Mouse (Mus musculus): ENCODE results near the gene Gm13889.

Gene Gm13889

DNA sequence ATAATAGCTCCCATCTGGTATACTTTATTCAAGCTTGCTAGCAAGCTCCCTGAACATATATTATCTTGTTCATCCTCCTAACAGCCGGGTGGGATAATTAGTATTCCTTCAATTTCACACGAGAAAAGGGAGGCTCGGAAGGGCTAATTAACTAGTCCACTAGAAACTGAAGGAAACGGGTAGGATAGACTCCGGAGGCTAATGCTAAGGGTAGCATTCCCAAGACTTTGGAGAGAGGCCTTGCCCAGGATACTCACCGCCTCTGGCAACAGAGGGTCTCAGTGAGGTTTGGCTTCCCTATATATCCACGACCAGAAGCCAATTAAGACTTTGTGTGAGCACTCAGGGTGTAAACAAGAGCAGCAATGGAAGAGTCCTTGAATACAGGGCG is 779 bp upstream of the Gm13889 start:
- no peak for DNase-seq

GRCm38 (mm10) chr2:93956331-93956801 is 635 bp downstream of the Gm13889 start:
- peak; percentile 49 for DNase-seq

DNA sequence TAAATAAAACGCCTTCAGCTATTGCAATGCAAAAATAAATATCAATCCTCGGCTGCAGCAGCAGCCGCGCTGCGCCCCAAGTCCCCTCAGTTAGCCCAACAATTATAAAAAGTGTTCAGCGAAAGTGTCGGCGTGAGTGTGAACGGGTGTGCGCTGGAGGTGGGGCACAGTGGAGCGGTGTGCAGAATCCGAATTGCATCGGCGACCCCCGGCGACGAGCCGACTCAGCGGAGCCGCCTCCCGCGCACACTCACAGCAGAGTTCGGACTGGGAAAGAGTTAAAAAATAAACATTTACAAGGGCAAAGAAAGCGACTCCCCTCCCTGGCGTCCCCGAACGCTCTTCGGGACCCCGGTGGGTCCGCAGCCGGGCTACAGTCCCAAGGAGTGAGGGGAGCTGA is 1.1 kb downstream of the Gm13889 start:
- DNase-seq: no peak

- peak; percentile 19 for DNase-seq
Observed at GRCm38 (mm10) chr2:93954781-93955578, 2.0 kb downstream of the Gm13889 start.

DNA sequence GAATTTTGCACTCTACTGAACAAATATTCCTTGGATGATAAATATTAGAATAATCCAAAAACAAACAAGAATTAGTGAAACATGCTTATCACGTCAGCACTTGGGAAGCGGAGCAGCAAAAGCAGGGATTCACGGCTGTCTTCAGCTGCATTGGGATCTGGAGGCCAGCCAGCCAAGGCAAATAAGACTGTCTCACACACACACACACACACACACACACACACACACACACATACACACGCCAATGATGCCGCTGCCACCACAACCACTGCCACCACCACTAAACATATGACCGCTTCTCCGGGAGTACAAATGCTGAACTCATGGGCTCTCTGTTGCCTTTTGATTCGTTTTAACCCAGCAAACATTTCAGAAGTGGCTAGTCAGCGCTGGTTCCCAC is 3.3 kb downstream of the Gm13889 start:
- no peak for DNase-seq

GRCm38 (mm10) chr2:93946976-93947375 is 10.0 kb downstream of the Gm13889 start:
- DNase-seq: no peak

DNA sequence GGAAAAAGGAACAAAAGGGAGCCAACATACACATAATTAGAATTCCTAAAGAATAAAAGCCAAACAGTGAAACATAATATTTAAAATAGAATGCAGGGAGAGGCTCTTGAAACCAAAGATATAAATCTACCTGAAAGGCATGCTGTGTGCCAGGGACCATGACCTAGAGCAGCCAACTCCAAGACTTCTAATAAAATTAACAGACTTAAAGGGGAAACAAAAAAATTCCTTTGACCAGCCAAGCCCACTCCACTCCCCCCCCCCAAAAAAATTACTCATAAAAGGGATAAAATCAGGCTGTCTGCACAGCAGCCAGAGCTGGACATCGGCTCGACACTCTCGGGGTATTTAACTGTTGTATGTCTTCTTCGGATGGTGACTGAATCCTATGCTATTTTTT is 12.1 kb downstream of the Gm13889 start:
- DNase-seq: no peak

- no peak for DNase-seq
Observed at GRCm38 (mm10) chr2:93944099-93944498, 12.9 kb downstream of the Gm13889 start.

DNA sequence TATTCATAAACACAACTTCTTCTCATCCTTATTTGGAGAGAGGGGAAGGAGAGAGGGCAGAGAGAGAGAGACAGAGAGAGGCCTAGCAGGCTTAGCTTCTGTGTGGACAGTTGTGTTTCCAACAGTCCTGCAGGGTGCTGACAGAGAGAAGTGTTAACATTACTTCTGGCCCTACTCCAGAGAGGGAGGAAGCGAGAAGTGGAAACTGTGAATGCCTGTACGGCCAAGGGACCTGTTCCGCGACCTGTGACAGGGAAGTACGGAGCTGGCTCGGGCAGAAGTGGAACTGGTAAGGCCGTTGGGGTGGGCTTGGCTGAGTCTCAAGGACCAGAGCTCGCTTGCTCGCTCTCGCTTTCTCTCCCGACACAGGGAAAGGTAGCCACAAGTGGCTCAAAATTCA is 15.3 kb downstream of the Gm13889 start:
- DNase-seq: peak; percentile 56

DNA sequence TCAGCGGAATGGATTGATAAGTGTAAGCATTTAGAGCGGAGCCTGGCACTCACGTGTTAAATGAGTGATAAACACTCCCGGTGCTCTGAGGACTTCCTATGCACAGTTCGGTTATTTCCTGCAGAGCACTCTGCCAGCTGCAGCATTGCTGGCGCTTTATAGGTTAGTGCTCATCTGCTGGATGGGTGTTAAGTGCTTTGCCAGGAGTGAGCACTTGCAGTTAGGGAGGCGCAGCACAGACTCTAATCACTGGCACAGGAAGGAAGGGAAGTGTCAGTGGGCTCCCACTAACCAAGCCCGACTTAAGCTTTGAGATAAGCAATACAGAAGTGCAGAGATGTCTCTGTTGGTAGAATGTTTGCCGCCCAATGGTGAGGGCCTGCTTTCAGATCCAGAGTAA is 18.5 kb downstream of the Gm13889 start:
- DNase-seq: no peak

GRCm38 (mm10) chr2:93928866-93929265 is 28.1 kb downstream of the Gm13889 start:
- no peak for DNase-seq

DNA sequence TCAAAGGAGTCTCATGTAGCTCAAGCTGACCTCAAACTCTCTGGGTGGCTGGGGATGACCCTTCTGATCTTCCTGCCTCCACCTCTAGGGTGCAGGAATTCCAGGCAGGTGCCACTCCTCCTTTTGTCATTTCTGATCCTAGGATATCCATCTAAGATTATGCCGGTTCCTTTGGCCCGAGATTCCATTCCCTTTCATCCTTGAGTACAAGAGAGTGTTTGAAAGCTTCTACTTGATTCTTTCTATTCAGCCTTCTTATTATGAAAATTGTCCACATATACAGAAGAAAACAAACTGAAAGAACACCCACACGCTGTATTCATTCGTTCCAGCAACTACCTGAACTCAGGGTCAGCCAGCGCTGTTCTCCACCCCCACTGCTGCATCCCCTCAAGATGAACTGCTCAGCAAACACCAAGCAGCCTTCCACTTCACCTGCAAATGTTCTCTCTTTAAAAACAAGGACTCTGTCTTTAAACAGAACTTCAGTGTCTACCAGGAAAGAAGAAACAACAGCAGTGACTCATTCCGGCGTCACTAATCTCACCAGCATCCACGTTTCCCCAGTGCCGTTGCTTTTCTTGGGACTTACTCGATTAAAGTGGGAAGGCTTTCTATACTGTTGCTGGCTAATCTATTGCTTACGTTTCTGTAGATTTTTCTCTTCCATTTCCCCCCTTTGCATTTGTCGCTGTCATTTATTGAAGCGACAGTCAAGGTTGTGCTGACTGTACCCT is 29.1 kb downstream of the Gm13889 start:
- DNase-seq: no peak

DNA sequence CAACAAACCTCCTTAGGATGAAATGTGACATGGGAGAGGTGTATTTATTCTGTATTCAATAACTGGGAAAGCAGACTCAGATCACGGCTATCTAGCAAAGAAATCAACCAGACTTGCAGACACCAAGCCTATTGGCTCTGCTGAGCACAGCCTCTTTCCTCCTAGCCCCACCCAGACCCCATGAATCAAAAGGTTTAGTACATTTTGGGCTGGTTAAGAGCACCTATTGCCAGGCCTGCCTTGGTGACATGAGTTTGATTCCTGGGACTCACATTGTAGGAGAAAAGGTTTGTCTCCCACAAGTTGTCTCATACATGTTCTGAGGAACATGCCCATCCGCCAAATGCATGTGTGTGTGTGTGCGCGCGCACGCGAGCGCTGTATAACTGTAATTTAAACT is 30.9 kb downstream of the Gm13889 start:
- DNase-seq: no peak

- no peak for DNase-seq
Observed at GRCm38 (mm10) chr2:93919093-93919492, 37.9 kb downstream of the Gm13889 start.

DNA sequence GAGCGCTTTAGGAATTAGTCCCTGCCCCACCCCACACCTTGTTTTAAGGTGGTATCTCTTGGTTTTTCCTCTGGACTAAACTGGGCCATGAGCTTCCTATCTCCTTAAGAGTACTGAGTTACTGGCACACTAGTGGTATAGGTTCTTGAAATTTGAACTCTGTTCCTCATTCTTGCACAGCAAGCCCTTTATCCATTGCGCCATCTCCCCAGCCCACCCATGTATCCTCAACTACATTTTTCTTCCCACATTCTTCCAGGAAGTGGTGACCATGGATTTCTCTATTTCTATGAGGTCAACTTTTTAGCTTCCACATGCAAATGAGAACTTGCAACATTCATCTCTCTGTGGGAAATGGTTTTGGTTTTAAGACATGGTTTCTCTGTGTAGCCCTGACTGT is 43.4 kb downstream of the Gm13889 start:
- peak; percentile 34 for DNase-seq

DNA sequence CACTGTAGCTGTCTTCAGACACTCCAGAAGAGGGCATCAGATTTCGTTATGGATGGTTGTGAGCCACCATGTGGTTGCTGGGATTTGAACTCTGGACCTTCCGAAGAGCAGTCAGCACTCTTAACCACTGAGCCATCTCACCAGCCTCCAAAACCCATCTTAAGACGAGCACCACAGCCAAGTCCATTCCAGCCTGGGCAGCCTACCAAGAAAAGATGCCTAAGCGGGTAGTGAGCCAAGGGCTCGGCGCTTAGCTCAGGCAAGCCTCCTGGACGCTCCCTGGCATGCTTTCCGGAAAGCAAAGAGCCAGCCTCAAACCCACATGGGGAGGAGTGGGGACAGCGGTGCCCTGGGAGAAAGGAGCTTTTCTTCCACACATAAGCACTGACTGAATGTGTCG is 45.1 kb downstream of the Gm13889 start:
- peak; percentile 55 for DNase-seq

DNA sequence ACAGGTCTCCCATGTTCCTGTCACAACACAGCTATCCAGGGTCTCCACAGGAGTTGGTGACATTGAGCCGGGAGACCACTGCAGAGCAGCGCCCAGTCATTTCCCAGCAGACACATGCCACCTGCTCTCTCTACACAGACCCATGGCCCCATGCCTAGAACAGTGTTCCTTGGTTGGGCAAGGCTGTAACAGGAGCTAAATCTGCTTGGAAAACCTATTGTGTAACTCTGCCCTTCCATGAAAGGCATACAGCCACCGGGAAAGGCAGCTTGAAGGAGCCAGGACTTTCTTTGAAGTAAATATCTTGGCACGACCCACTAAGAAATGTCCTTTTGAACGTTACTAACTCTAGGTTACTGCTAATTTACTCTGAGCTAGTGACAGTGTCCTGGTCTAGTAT is 47.3 kb downstream of the Gm13889 start:
- peak; percentile 60 for DNase-seq

GRCm38 (mm10) chr2:93907519-93908294 is 49.3 kb downstream of the Gm13889 start:
- no peak for DNase-seq

- DNase-seq: peak; percentile 53
Observed at GRCm38 (mm10) chr2:93906316-93906715, 50.7 kb downstream of the Gm13889 start.

All from lung, postnatal 36 days (tissue).